Mouse (Mus musculus) left cerebral cortex, adult 9 months (tissue): ENCODE data around the gene Nlk.

Experiments used
- DNase-seq, 2 experiments: peaks; one replicate each; pipeline ENCODE4 v3.0.0; 2022; ENCODE audit warnings: low spot score in 2 of 2

Nlk gene

DNA sequence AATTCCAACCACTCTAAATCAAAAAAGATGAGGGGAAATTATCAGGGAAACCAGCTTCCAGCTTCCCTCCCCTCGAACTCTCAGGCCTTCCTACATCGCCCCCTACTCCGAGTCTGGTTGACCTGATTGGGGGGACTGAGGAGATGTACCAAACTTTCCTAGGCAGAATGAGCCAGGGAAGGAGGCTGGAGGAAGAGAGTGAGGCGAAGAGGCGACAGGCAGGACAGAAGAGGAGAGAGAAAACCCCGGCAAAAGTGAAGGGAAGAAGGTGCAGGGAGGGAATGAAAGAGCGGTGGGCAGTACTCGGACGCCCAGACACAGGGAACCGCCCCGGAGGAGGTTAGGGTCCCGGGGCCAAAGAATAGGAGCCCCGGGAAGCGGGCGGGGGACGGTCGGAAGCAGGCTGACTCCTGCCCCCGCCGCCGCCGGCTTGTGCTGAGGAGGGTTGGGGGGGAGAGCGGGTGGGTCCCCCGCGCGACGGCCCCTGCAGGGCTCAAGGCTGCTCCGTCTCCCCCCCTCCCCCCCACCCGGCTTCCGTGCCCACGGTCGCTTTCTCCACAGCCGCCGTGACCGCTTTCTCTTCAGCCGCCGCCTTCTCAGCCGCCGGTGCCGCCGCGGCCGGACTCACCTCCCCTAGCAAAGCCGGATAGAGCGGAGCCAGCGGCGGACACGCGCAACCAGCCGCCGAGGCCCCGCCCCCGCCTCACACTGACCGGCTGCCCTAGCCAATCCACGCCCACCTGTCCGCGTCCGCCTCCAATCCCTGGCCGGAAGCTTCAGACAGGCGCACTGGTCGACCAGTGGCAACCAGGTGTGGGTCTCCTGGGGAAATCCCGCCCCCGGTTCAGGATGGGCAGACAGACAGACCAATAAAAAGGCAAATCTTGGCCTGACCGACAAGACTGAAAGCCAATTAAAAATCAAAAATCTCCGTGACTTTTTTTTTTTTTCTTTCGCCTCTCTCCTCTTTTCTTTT is at the start of gene Nlk:
Gene Nlk, minus strand, starts transcription at position 597 of the 976 bp plus-strand sequence.
- DNase-seq: peak; percentile 98 to 99

DNA sequence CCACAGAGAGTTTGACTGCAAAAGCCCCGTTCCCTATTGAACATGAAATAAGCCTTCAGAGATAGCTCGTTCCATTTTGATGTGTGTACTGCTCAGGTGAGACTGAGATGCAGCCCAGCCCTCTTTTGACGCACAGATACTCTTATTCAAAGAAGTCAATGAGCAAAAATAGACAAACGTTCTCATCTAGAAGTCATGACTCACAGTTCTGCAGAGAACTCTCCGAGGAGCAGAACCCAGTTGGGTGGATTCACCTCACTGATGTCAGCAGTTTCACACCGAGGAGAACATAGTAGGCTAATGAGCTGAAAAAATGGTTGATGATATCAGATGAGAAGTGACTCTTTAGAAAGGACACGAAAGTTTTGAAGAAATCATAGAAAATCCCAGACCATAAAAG is 49.1 kb upstream of the Nlk start:
- DNase-seq: no peak

DNA sequence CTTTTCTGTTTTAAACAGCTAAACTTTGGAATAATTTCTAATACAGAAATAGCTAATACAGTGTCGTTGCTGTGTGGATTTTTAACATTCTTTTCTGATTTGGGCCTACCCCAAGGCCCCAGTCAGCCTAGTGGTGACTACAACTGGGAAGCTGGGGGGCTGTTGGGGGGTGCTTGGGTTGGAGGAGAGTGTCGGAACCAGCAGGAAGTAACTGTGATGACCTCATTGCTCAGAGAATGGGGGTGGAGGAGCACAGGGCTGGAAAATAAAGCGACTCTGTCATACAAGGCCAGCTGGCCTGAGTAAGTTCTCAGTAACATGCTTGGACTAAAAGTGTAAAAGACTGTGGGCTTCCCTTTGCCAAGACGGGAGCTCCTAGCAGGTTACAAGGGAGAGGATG is 48.3 kb upstream of the Nlk start:
- no peak for DNase-seq

DNA sequence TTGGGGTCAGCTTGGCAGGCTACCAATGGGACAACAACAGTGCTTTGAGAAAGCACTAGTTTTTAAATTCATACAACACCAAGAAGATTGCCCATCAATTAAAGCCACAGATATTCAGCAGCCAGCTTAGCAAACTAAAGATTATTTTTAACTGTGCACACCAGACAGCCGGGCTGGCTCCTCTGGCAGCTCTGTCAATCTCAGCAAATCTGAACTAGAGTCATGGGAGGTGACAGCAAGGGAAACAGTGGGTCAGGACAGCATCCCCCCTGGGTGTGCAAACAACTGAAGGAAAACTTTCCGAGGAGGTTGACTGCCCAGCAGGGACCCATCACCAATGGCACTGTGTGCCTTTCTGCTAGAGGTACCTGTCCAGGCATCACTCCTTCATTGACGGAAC is 45.3 kb upstream of the Nlk start:
- no peak for DNase-seq

DNA sequence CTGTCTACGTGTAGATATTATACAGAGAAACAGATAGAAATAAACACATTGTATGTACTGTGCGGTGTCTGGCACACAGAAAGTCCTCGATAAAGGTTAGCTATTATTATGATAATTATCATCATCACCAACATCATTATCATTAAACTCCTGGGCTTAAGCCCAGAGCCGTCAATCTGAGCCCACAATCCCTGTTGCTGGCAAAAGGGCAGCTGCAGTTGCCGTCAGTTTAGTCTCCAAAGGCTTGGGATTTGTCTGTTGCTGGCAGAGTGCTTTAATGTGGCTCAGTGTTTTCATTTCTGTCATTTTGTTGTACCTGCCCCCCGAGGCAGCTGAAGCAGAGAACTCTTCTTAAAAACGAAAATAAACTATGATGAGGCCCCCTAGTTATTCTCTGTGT is 44.8 kb upstream of the Nlk start:
- no peak for DNase-seq

DNA sequence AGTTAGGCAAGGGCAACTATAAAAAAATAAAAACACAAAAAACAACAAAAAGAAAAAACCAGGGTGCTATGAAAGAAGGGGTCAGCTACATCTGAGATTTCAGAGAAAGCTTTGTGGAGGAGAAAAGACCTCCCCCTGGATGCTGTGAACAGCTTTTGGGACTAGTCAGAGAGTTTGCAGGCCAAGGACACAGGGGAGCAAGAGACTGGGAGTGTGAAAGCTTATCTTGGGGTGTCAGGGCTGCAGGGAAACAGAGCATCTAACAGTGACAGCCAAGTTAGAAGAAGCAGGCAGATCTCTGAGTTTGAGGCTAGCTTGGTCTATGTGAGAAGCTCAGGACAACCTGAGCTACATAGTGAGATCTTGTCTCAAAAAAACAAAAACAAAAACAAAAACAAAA is 42.2 kb upstream of the Nlk start:
- DNase-seq: no peak

DNA sequence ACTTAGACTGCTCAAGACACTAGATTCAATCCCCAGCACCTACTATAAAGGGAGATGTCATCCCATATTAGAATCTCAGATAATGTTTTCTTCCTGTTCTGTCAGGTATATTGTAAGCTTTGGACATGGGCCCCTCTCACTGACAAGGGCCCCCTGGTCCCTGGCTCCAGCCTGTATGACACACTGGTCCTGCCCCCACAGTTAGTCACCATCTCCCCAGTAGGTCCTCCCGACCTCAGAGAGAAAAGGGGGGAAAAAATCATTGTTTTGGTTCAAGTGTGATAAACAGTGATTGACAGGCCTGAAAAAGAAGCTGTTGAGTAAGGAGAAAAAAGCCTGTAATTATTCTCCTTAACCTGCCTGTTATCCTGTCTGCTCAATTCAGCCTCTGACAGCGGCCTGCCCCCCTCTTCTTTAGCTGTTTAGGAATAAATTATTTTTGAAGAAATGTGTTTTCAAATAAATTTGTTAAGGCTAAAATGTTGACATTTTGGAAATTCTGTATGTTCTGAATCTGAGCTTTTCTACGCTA is 39.8 kb upstream of the Nlk start:
- DNase-seq: no peak

DNA sequence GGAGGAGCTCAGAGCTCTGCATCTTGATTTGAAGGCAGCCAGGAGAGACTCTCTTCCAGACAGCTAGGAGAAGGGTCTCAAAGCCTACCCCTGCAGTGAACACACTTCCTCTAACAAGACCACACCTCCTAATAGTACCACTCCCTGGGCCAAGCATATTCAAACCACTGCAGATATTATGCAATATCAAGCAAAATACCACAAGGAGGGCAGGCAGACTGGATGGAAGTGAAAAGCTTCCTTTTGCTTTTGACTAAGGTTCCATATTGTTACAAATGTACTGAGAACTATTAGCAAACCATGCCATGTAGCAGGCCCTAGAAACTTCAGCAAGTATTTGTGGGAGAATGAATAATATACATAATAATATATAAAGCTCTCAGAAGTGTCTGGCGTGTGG is 38.0 kb upstream of the Nlk start:
- DNase-seq: no peak

DNA sequence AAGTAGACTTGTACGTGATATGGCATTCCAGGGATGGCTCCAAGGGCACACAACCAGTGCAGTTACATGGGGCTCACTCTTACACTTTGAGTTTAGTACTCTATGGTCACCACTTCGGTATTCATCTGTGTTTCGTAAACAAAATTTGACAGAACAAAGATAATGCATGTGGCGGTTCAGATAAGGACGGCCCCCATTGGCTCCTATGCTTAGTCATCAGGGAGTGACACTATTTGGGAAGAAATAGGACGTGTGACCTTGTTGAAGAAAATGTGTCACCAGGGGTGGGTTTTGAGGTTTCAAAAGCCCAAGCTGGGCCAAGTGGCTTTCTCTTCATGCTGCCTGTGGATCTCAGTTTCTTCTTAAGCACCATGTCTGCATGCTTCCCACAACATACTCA is 35.4 kb upstream of the Nlk start:
- no peak for DNase-seq

DNA sequence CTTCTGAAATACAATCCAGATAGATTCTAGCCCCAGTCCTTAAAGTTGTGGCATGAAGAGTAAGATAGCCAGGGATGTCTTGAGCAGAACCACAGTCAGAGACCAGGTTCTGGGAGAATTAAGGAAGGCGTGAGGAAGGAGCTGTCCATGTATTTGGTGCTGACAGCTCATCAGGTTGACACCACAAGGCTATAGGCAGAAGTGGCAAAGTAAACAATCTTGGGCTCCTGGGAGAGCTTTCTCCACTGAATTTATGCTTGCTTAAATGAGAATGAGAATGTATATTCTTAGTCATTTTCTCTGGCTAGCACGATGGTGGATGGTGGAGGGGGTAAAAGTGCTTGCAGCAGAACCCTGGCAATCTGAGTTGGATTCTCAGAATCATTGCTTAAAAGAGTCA is 33.7 kb upstream of the Nlk start:
- DNase-seq: no peak

DNA sequence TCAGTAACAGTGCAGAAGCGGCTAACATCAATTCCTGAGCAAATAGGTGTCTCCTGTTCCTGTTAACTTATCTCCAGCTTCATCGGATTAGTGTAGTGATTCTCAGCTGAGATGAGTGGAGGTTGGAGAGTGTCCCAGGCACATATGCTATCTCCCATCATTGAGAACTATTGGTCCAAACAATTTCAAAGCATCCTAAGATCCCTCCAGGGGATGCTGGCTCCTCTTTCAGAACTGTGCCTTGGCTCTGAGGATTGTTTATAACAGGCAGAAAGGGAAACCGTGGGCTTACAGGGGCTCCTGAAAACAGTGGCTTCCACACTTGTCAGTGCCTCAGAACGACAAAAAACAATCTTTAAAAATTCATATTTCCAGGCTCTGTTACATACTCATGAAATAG is 30.9 kb upstream of the Nlk start:
- no peak for DNase-seq

DNA sequence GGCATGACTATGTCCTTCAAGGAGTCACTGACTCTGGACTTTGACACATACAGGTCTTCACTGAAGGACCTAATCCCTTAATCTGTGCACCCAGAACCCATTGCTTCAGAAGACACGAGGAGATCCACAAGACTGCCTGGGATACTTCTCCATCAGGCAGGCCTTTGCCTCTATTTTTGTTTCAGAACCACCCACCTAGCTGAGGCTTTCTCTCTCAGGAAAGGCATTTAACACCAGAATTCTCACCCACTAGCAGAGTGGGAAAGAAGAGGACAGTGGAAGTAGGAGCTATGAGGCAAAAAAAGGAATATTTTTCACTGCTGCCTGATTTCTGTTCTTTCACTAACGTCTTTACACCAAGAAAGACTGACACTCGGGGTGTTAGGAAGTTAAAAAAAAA is 29.2 kb upstream of the Nlk start:
- peak; percentile 65 to 81 for DNase-seq

DNA sequence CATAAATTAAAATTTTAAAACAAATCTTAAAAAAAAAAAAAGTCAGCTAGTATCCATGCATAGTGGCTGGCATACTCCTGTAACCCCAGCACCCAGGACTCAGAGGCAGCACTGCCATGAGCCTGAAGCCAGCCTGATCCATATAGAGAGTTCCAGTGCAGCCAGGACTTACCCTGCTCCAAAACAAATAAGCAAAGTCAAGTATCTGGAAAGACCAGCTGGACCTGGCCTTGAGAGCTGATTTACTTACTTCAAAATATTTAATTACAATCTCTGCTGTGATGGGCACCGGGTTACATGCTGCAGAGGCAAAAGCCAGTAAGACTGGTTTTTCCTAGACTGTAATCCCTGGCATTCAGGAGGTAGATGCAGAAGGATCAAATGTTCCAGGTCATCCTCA is 27.6 kb upstream of the Nlk start:
- no peak for DNase-seq

DNA sequence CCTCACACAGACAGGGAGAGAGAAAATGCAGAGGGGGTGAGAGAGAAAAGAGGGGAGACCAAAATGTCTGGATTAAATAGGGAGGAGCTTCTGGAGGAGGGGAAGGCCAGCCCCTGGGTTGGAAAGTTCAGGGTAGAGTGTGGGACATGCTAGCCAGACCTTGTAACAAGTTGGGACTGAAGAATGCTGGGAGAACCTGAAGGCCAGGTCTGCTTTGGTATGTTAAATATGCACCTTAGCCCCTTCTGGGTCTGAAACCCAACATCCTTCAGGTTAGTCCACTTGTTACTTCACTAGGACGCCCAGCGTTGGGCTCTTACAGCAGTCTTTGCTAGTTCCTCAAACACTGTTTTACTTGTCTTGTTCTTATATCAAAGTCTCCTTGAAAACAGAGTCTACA is 24.2 kb upstream of the Nlk start:
- DNase-seq: no peak

DNA sequence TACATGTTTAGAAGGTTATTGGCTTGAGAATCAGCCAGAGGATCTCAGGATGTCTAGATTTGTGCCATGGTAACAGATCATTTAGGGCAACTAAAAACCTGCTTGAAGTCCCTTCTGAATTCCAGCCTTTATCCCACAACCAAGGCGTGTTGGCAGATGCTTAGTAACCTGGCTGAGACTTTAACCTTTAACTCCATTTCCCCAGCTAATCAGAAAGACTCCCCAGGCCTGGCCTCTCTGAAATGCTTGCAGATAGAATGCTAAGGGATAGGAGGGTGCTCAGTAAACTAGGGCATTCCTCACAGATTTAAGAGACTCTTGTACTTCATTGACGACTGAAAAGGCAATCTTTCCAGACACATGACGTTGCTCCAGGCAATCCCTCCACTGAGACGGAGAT is 20.5 kb upstream of the Nlk start:
- no peak for DNase-seq

DNA sequence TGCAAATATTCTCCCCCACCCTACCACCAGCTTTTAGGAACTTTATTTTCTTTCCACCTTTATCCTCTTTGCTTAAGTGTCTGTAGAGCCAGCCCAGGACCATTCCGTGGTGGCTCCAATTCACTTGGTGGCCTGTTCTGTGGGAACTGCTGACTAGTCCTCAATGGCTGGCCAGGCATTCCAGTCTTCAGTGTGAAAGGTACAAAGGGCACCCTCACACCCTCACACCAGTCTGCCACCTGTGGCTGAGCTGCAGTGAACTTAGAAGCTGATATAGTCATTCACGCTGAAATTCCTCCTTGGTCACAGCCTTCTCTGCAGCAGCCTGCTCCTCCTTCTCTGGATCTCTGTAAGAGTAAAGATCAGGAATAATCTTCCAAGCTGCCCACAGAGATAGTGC is 11.5 kb upstream of the Nlk start:
- DNase-seq: no peak

DNA sequence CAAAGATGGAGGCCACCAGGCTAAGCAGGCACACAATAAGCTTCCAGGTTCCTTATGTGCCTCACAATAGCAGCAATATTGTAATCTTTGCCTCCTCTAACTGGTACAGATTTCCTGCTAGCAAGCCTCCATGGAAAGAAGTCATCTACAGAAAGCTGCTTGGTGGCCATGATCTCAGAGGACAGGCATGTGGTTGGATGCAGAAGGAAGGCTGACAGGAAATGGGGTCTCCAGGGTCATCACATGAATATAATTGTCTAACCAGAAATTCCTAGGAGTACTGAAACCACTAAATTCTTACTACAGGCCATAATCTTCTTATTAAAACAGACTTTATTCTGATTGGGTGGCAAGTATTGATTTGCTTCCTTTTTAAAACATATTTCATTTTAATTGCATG is 8.9 kb upstream of the Nlk start:
- no peak for DNase-seq

DNA sequence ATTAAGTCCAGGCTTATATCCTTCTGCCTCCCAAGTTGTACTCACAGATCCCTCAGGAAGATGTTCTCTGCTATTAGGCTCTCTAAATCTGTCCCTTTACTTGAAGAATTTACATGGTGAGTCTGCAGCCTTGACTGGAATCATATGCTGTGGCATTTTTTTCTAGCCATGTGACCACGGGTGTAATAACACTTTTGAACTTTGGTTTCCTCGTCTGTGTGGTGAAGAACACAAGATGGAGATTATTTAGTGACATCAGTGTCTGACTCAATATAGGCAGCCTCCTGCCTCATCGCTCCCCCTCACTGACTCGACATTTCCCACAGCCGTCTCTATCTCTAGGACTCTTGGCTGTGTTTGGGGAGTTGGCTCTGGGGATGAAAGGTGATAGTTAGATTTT is 5.9 kb upstream of the Nlk start:
- DNase-seq: no peak

DNA sequence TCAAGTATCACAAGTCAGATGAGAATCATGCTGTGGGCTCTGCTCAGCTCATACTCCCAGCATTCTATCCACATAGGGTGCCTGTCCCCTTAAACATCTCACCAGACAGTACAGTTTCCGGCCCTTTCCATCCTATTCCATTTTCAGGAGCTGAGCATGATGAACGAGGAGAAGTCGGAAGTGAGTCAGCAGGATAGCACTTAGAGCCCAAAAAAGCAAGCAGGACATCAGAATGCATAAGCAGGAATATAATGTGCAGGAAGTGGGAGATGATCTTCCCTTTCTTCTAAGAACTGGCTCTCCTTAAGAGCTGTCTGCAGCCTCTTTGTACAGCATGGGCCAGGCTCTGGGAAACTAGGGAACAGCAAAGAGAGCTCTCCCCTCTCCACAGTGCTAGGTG is 5.1 kb upstream of the Nlk start:
- peak in 1 of 2 experiments; percentile 55 for DNase-seq

DNA sequence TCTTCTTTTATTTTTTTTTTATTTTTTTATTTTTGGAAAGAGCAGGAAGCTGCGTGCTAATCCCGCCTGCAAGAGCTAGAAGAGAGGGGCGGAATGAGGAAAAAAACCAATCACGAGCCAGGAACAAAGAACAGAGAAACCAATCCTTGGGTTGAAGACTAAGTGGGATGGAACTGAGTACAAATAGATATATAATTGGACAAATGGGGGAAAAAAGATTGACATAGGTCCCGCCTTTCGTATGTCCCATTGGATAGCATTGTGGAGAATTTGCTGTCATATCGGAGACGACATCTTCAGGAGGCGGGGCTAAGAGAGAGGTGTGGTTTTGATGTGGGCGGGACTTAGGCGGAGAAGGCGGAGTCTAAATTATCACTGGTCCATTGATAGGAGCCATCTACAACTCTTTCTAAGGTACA is 589 bp upstream of the Nlk start:
- peak; percentile 97 for DNase-seq

DNA sequence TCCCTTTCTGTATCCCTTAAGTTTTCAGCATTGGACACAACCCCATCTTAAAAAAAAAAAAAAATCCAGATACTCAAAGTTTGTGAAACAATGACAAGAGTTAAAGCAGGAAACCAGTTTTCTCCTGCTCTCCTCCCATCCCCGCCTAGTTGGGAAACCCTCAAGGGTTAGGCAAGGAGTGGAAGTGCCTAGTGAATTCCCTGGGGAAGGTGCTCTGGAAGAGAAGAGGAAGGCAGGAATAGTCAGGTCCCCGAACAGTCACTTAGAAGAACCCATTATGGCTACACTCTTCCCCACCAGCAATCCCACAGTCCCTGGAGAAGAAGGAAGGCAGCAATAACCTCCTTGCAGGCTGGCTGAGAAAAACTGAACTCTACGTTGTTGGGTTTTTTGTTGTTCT is 2.9 kb downstream of the Nlk start:
- DNase-seq: no peak

DNA sequence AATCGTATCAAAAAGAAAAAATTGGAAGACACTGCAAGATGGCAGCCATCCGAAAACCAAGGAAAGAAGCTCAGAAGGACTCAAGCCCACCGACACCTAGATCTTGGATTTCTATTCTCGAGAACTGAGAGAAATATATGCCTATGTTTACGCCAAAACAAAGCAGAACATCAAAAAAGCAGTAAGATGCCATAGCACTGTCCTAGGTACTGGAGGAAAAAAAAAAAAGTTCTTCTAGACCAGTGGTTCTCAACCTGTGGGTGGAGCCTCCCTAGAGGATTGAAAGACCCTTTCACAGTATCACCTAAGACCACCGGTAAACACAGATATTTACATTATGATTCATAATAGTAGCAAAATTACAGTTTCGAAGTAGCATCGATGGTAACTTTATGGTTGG is 3.9 kb downstream of the Nlk start:
- DNase-seq: no peak

DNA sequence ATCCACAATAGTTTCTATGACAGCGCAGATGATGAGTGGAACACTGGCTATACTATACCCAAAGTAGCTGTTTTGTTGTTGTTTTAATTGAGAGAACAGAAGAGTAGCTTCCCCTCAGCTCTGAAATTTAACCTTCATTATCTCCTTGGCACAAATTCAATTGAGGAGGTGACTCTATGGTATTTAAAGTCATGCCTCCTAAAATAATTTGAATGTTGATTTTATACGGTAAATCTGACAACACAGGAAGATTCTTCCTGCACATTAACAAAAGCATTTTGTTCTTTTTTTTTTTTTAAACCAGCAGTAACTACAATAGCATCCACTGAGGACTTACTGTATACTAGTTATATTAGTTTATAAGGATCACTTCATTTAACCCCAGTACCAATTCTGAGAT is 6.0 kb downstream of the Nlk start:
- no peak for DNase-seq

DNA sequence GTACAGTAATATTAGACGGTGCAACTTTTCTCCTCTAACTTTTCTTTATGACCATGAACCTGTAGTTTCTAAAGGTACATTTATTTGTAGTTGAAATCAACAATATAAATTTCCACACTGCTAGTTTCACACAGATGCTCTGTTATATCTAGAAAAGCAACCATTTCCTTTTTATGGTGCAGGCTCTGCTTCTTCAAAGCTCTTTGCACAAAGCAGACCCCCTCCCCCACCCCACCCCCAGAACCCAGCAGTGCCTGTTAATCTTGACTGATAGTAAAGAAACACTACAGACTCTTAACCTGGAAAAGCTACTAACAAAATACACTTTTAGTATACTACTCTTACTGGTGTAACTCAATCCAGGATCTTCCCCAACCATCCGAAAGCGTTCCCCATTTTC is 6.6 kb downstream of the Nlk start:
- DNase-seq: no peak
